Mouse (Mus musculus): ENCODE results near the gene Tpi1.
"Not testable (repeated sequence)": the region's sequence is repeated elsewhere in the genome, so short reads cannot be mapped to it uniquely, and the experiment has no call there.

Gene Tpi1

DNA sequence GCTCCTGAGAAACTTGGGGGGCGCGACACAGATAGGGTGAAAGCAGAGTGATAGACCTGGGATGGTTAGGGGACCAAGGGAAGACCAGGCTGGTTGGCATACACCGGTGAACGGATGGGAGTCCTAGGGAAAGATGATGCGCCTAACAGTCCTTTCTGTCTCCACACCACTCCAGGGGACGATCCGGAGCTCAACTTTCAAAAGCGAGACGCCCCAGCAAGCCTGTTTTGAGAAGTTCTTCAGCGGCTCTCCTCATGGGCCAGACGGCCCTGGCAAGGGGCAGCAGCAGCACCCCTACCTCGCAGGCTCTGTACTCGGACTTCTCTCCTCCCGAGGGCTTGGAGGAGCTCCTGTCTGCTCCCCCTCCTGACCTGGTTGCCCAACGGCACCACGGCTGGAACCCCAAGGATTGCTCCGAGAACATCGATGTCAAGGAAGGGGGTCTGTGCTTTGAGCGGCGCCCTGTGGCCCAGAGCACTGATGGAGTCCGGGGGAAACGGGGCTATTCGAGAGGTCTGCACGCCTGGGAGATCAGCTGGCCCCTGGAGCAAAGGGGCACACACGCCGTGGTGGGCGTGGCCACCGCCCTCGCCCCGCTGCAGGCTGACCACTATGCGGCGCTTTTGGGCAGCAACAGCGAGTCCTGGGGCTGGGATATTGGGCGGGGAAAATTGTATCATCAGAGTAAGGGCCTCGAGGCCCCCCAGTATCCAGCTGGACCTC, 4.9 kb downstream of the Tpi1 start:
- peak; percentile 84 for DNase-seq (ENCODE audit: low spot score)

- peak; percentile 77 for DNase-seq (ENCODE audit: low spot score)
Observed at GRCm38 (mm10) chr6:124808358-124809012, 5.6 kb downstream of the Tpi1 start, which contains the start of gene Spsb2. Spsb2 (plus strand) TSS chr6:124808661.

DNA sequence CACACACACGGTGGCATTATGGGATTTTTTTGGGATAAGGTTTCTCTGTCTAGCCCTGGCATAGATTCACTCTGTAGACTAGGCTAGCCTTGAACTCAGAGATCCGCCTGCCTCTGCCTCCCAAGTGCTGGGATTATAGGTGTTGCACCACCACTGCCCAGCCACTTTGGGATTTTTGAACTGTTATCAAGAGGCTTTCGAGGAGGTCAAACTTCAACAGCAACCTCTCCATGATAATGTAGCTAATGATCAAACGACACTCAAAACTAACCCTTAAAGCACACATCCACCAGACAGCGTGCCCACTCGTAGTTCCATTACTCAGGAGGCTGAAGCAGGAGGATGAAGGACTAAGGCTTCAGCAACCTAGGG, 6.1 kb downstream of the Tpi1 start:
- no peak for DNase-seq (ENCODE audit: low spot score)

DNA sequence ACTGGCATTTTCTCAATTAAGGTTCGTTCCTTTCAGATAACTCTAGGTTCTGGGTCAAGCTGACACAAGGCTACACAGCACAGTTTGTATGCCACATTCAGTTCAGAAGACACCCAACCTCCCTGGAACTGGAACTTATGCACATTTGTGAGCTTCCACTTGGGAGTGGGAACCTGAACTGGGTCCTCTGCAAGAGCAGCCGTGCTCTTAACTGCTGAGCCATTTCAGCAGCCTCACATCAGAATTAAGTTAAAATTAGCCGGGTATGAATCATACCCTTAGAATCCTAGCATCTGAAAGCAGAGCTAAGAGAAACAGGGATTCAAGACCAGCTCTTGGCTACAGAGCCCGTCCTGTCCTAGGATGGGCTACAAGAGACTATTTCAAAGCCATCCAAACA, 6.7 kb downstream of the Tpi1 start:
- peak; percentile 59 for DNase-seq (ENCODE audit: low spot score)

GRCm38 (mm10) chr6:124806446-124807140, 7.5 kb downstream of the Tpi1 start:
- DNase-seq (ENCODE audit: low spot score), result no peak

- peak; percentile 96 for DNase-seq (ENCODE audit: low spot score)
Observed at GRCm38 (mm10) chr6:124805341-124806321, 8.5 kb downstream of the Tpi1 start.

- peak; percentile 49 for DNase-seq (ENCODE audit: low spot score)
Observed at GRCm38 (mm10) chr6:124804341-124804740, 9.8 kb downstream of the Tpi1 start.

DNA sequence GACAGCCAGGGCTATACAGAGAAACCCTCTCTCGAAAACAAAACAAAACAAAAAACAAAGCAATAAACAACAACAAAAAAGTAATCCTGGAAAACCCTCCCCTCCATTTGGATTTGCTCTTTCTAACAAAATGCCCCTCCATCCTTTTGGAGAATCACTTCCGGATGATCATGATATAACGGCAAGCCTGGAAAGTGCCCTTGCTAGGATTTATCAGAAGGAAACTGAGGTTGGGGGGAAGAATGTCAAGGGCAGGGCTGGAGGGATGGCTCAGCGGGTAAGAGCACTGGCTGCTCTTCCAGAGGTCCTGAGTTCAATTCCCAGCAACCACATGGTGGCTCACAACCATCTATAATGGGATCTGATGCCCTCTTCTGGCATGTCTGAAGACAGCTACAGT, 10.4 kb downstream of the Tpi1 start:
- not testable (repeated sequence) for DNase-seq (ENCODE audit: low spot score)

DNA sequence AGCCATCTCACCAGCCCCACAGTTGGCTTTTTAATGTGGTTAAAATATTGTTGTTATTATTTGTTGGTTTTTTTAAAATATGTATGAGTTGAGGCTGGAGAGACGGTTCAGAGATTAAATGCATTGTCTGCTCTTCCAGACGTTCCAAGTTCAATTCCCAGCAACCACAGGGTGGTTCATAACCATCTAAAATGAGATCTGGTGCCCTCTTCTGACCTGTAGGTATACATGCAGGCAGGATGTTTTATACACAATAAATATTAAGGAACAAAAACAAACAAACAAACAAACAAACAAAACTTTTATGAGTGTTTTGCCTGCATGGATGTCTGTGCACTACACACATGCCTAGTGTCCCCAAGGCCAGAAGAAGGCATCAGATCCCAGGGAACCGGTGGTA, 11.0 kb downstream of the Tpi1 start:
- no peak for DNase-seq (ENCODE audit: low spot score)

DNA sequence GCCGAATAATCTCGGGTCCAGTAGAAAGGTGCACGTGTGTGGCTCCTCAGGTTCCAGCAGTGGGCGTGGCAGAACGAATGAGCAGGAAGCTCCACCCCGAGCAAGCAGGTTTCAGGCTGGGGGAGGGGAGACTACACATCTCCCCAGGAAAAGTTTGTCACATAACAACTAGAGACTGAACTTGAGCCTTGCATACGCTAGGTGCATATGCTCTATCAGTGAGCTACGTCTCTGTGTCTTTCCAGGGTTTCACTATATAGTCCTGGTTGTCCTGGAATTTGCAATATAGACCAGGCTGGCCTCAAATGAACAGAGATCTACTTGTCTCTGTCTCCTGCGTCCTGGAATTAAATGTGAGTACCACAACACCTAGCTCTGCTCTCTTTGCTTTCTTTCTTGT, 11.7 kb downstream of the Tpi1 start:
- not testable (repeated sequence) for DNase-seq (ENCODE audit: low spot score)

GRCm38 (mm10) chr6:124796200-124796599, 17.9 kb downstream of the Tpi1 start:
- no peak for DNase-seq (ENCODE audit: low spot score)

GRCm38 (mm10) chr6:124795781-124796180, 18.3 kb downstream of the Tpi1 start:
- no peak for DNase-seq (ENCODE audit: low spot score)

DNA sequence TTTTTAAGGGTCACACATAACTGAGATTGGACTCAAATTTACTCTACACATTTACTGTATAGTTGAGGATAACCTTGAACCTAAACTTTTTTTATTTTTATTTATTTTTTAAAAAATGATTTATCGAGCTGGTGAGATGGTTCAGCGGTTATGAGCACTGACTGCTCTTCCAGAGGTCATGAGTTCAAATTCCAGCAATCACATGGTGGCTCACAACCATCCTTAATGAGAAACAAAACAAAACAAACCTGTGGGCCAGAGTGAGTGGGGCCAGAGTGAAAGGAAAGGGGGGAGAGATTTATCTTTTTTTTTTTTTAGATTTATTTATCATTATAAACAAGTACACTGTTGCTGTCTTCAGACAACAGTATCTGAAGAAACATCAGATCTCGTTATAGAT, 22.2 kb downstream of the Tpi1 start:
- no peak for DNase-seq (ENCODE audit: low spot score)

DNA sequence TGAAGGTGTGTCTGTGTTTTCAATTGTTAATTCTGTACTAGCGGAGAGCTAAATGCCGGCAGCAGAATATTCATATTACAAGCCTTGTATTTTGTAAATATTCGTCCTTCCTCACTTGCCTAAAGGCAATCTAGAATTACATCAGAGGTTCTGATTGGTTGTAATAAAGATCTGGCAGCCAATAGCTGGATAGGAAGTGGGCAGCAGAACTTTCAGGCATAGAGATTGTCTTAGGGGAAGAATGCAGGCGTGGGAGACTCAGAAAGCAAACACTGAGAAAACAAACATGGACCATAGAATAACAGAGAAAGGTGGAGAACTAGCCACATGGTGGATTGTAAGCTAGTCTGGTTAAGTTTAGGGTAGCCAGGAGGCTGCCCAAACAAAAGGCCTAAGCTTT, 24.0 kb downstream of the Tpi1 start:
- DNase-seq (ENCODE audit: low spot score), result no peak

DNA sequence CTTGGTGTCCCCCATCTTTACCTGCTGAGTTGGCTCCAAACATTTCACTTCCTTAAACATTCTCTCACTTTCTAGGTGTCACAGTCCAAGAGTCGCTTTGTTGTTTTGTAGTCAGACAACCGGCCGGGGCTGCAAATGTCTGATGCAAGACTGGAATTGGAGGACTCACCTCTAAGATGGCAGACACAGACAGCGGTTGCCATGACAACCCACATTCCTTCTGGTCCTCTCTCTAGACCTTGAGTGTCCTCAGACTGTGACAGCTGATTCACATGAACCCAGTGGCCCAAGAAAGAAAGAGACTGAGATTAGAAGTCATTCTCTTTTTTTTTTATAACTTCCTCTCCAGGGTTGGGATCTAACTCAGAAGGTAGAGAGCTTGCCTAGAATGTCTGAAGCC, 24.6 kb downstream of the Tpi1 start:
- no peak for DNase-seq (ENCODE audit: low spot score)

DNA sequence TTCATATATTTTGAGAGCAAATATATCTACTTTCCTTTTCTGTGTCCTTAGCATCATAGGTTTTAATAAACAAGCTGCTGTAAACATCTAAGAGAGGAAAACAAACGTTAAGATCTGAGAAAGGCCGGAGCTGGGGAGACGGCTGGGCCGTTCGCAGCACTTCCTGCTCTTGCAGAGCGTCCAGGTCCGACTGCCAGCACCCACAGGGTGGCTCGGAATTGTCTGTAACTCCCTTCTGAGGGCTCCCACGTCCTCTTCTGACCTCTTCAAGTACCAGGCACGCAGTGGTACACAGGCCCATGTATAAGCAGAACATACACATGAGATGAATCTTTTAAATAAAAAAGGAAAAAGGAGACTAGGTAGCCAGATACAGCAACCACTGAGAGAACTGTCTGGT, 26.4 kb downstream of the Tpi1 start:
- DNase-seq (ENCODE audit: low spot score), result no peak

DNA sequence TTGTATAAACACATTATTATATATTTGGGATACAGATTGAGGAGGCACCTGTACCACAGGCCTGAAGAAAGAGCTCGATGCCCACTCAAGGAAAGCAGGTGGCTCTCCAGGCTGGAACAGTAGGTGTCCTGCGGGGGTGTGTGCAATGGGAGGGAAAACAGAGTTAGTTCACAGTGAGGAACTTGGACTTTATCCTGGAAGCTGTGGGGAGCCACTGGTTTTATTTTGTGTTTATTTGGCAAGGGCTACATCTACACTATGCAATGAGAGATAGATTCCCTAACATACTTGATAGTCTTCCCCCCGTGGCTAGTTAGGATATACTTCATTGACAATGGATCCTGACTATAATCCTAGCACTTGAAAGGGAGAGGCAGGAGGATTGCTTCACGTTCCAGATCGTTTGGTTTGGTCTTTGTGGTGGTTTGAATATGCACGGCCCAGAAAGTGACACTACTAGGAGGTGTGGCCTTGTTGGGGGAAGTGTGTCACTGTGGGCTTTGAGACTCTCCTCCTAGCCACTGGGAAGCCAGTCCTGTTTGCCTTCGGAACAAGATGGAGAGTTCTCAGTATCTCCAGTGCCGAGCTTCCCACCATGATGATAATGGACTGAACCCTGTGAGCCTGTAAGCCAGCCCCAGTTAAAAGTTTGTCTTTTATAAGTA, 27.2 kb downstream of the Tpi1 start:
- no peak for DNase-seq (ENCODE audit: low spot score)

DNA sequence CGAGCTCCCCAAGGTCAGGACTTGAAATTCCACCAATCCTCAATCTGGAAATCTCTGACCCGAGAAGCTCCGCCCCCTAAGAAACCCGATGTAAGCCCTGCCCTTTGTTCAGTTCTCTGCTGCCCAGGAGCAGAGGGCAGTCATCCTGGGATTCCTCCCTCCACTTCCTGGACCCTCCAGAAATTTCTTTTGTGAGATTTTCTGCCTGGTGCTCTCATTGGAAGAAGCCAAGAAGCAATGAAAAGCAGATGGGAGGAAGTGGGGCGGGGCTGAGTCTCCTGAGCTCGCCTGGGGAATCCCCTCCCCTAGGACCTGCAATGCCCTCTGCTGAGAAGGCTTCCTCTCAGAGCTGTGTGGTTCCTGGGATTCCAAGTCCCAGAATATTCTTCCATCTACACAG, 31.7 kb downstream of the Tpi1 start:
- peak; percentile 67 for DNase-seq (ENCODE audit: low spot score)

GRCm38 (mm10) chr6:124780917-124781316, 33.2 kb downstream of the Tpi1 start:
- no peak for DNase-seq (ENCODE audit: low spot score)

- no peak for DNase-seq (ENCODE audit: low spot score)
Observed at GRCm38 (mm10) chr6:124779984-124780416, 34.1 kb downstream of the Tpi1 start.

DNA sequence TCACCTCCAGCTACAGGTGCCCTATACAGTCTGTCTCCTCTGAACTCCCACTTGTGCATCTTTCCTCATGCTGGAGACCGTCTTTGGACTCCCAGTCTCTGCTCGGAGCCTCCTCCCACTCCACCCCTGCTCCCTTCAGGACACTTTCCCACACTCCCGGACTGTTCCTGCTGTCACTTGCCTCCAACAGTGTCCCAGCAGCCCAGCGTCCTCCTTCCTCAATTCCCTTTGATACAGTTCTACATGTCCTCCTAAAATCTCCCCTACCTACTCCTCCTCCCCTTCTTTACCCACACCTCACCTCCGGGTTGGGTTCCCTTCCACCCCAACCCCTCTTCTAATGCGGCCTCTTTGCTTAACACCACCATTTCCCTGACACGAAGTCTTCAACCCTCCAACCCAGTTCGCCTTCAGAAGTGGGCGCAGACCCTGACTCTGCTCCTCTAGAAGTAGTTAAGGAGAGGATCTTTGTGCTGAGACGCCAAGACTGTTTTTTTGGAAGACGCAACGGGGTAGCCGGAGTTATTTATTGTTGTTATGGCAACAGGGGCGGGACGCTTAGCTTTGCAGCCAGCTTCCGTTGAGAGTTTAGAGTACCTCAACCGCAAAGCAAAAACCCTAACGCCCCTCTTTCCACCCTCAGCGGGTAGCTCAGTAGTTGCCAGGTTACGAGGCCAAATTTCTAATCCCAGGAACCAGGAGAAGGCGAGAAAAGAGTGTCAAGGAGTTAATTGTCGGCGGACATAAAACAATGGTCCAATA, 34.7 kb downstream of the Tpi1 start, which contains the start of gene Lrrc23:
Gene Lrrc23 (minus strand): TSS at position 506 of the 762 bp plus-strand sequence.
- DNase-seq (ENCODE audit: low spot score), result no peak
